Mouse (Mus musculus): ENCODE data around the gene Slc35c1. TPM values are rescaled to one million over a fixed set of nuclear protein-coding genes. Genes with fewer than 3 reads are reported as not detected.
A peak's percentile ranks its signal among the peaks of the same experiment; 100 is the strongest.
"Not testable (repeated sequence)": the region's sequence is repeated elsewhere in the genome, so short reads cannot be mapped to it uniquely, and the experiment has no call there.

The Slc35c1 gene
- polyA plus RNA-seq, 1 experiment: 29.6 TPM

DNA sequence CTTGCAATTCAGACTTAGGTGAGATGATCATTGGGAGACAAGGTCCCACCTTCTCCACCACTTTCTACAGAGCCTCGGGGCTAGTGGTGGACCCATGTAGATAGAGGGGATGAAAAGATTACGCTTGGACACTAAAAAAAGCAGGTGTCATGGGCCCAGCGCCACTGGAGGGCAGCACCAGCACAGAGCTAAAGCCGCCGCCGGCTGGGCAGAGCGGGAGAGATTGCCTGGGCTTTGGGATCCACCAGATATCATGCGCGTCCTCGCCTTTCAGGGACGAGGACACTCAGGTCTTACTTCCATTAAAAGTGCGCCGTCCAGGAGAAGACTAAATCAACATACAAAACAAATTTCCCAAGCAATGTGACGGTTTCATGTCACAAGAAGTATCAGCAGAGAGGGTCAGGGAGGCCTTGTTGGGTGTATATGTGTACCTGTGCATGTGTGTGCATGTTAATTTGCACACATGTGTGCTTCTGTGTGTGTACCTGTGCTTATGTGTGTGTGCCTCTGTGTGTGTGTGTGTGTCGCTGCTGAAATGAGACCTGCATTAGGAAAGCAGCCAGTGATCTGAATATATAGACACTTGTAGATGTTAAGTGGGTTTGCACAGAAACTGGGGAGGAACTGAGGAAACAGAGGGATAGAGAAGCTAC is 25.4 kb upstream of the Slc35c1 start:
- 8% methylated on average over 15 of the region's 15 CpGs for WGBS
- Histone ChIP-seq H3K27ac (ENCODE audit: insufficient read depth, low read depth, low read length) (no peak overlapping the region), H3K27me3 (replicated peaks; ENCODE audit: control insufficient read depth, insufficient read depth, low read length) (no peaks in the 10 kb centered on the region), H3K36me3 (ENCODE audit: control insufficient read depth, insufficient read depth, low read length) (no peaks in the 10 kb centered on the region), H3K4me1 (ENCODE audit: control insufficient read depth, insufficient read depth, low read length) (no peaks in the 10 kb centered on the region; the same call in 1 of the 2 replicates), H3K4me3 (ENCODE audit: insufficient read depth, low read depth, low read length) (no peak overlapping the region)
- DNase-seq: peak; percentile 73
- TF ChIP-seq CTCF (conservative IDR thresholded peaks at IDR 0.05; ENCODE audit: insufficient read depth, insufficient read length, low read depth, low read length): peak; percentile 80
- no peak for TF ChIP-seq POLR2A (IDR thresholded peaks at IDR 0.05; ENCODE audit: low read depth, low read length)

DNA sequence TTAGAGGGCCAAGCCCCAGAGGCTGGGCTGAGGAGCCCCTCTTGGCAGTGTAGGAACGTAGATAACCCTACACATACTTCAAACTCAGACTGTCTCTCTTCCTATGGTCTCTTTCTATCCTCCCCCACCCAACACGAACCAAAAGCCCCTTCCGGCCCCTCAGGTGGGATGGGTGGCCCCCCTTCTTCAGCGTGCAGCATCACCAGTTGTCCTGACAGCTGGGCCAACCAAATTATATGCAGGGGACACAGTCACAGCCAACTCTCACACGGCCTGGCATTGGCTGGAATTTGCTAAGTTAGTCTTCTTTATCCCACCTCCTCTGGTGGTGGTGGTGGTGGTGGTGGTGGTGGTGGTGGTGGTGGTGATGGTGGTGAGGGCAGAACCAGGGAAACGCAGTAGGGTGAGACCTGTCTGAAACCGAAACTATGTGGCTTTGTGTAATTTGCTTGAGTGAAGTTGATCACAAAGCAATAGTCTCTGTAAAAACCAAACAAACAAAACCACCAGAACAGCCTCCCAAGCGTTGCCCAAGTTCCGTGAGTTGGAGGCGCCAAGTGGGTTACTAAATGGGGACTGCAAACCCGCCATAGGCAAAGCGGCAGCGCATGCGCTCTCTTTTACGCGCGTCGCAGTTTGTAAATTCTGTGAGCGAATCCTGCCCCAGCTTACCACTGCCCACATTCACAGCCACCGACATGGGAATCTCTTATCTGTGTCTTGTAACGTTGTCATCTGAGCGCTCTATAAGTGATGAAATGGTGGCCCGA is 24.1 kb upstream of the Slc35c1 start:
- DNase-seq: no peak
- H3K27ac ChIP-seq (ENCODE audit: insufficient read depth, low read depth, low read length): no peak overlapping the region
- peak overlapping the region; percentile 37 for H3K4me3 ChIP-seq (ENCODE audit: insufficient read depth, low read depth, low read length)
- H3K4me1 ChIP-seq (ENCODE audit: control insufficient read depth, insufficient read depth, low read length): no peaks in the 10 kb centered on the region; the same call in 1 of the 2 replicates
- H3K36me3 ChIP-seq (ENCODE audit: control insufficient read depth, insufficient read depth, low read length): no peaks in the 10 kb centered on the region
- H3K27me3 ChIP-seq (replicated peaks; ENCODE audit: control insufficient read depth, insufficient read depth, low read length): no peaks in the 10 kb centered on the region
- TF ChIP-seq CTCF (conservative IDR thresholded peaks at IDR 0.05; ENCODE audit: insufficient read depth, insufficient read length, low read depth, low read length): no peak
- no peak for TF ChIP-seq POLR2A (IDR thresholded peaks at IDR 0.05; ENCODE audit: low read depth, low read length)
- WGBS: 31% methylated on average over 23 of the region's 23 CpGs

DNA sequence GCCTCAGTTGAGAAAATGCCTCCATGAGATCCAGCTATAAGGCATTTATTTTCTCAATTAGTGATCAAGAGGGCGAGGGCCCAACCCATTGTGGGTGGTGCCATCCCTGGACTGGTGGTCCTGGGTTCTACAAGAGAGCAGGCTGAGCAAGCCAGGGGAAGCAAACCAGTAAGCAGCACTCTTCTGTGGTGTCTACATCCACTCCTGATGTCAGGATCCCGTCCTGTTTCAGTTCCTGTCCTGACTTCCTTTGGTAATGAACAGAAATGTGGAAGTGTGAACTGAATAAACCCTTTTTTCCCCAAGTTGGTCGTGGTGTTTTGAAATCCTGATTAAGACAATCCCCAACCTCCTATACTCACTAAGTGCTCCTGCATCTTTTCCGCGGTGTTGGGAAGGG is 23.2 kb upstream of the Slc35c1 start:
- no peaks in the 10 kb centered on the region for H3K36me3 ChIP-seq (ENCODE audit: control insufficient read depth, insufficient read depth, low read length)
- no peak for TF ChIP-seq POLR2A (IDR thresholded peaks at IDR 0.05; ENCODE audit: low read depth, low read length)
- no peak for TF ChIP-seq CTCF (conservative IDR thresholded peaks at IDR 0.05; ENCODE audit: insufficient read depth, insufficient read length, low read depth, low read length)
- no peak for DNase-seq
- H3K27ac ChIP-seq (ENCODE audit: insufficient read depth, low read depth, low read length): no peak overlapping the region
- no peaks in the 10 kb centered on the region for H3K27me3 ChIP-seq (replicated peaks; ENCODE audit: control insufficient read depth, insufficient read depth, low read length)
- no peak overlapping the region for H3K4me3 ChIP-seq (ENCODE audit: insufficient read depth, low read depth, low read length)
- H3K4me1 ChIP-seq (ENCODE audit: control insufficient read depth, insufficient read depth, low read length): no peaks in the 10 kb centered on the region; the same call in 1 of the 2 replicates
- WGBS: 56% methylated on average over 5 of the region's 5 CpGs

DNA sequence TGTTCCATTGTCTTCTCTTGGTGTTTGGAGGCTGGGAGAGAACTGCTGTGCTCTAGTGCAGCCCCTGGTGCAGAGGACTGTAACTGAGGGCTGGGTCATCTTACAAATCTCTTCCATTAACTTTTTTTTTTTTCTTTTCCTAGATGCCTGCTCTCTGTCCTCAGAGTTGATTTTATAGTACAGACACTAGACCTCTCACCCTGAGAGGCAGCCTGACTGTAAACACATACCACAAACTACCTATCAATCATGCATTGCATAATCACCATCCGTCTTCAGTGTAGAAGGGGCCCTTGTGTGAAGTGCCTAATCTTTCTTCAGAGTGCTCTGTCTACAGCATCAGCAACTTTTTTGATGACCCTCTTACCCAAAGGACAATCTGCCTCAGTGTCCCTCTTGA is 22.2 kb upstream of the Slc35c1 start:
- DNase-seq: no peak
- TF ChIP-seq POLR2A (IDR thresholded peaks at IDR 0.05; ENCODE audit: low read depth, low read length) (no peak), CTCF (conservative IDR thresholded peaks at IDR 0.05; ENCODE audit: insufficient read depth, insufficient read length, low read depth, low read length) (no peak)
- Histone ChIP-seq H3K4me3 (ENCODE audit: insufficient read depth, low read depth, low read length) (no peak overlapping the region), H3K4me1 (ENCODE audit: control insufficient read depth, insufficient read depth, low read length) (no peaks in the 10 kb centered on the region; the same call in 1 of the 2 replicates), H3K27ac (ENCODE audit: insufficient read depth, low read depth, low read length) (no peak overlapping the region), H3K36me3 (ENCODE audit: control insufficient read depth, insufficient read depth, low read length) (no peaks in the 10 kb centered on the region), H3K27me3 (replicated peaks; ENCODE audit: control insufficient read depth, insufficient read depth, low read length) (no peaks in the 10 kb centered on the region)
- 58% methylated on average over 1 of the region's 1 CpGs for WGBS

DNA sequence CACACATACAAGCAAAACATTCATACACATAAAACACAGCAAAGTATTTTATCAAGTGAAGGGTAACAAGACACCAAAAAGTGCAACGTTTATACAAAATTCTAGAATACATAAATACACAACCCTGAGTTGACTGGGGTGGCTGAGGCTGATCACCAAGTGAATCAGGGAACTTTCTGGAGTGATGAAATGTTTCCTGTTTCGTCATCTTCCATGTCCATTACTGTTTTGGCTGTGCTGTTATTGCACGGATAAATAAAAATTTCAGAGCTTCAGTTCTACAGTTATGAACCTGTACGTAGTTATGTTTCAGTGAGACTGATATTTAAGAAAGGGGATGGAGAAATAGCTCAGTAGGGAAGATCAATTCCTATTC is 18.0 kb upstream of the Slc35c1 start:
- Histone ChIP-seq H3K36me3 (ENCODE audit: control insufficient read depth, insufficient read depth, low read length) (no peaks in the 10 kb centered on the region), H3K4me1 (ENCODE audit: control insufficient read depth, insufficient read depth, low read length) (no peaks in the 10 kb centered on the region), H3K27me3 (replicated peaks; ENCODE audit: control insufficient read depth, insufficient read depth, low read length) (no peaks in the 10 kb centered on the region), H3K27ac (ENCODE audit: insufficient read depth, low read depth, low read length) (no peak overlapping the region), H3K4me3 (ENCODE audit: insufficient read depth, low read depth, low read length) (no peak overlapping the region)
- 72% methylated on average over 4 of the region's 4 CpGs for WGBS
- TF ChIP-seq POLR2A (IDR thresholded peaks at IDR 0.05; ENCODE audit: low read depth, low read length) (no peak), CTCF (conservative IDR thresholded peaks at IDR 0.05; ENCODE audit: insufficient read depth, insufficient read length, low read depth, low read length) (no peak)
- DNase-seq: no peak

DNA sequence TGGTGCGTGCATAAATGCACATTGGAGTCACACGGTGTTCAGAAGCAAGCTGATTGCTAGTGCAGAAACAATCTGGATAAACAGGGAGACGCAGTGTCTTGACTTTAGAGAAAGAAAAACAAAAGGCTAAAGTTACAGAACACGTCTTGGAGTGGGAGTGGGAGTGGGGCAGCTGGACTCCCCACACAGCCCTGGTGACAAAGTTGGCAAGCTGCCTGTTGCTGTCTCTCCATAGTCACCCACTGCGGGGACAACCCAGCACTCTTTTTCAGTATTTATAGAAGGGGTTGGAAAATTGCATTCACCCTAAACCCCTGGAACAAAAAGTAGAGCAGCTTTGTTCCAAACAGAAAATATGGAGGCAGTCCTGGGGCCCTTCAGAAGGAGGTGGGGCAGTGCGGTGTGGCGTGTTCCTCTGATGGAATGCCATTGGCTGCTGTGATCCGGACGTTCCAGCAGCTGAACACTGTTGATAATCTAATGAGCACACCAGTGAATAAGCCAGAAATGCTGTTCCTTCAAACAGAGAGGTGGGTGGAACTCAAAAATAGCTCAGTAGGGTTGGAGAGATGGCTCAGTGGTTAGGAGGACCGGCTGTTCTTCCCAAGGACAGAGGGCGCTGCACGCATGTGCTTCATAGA is 17.5 kb upstream of the Slc35c1 start:
- H3K4me1 ChIP-seq (ENCODE audit: control insufficient read depth, insufficient read depth, low read length): no peaks in the 10 kb centered on the region
- H3K4me3 ChIP-seq (ENCODE audit: insufficient read depth, low read depth, low read length): no peak overlapping the region
- no peak for TF ChIP-seq CTCF (conservative IDR thresholded peaks at IDR 0.05; ENCODE audit: insufficient read depth, insufficient read length, low read depth, low read length)
- TF ChIP-seq POLR2A (IDR thresholded peaks at IDR 0.05; ENCODE audit: low read depth, low read length): no peak
- H3K27me3 ChIP-seq (replicated peaks; ENCODE audit: control insufficient read depth, insufficient read depth, low read length): no peaks in the 10 kb centered on the region
- no peak for DNase-seq
- no peaks in the 10 kb centered on the region for H3K36me3 ChIP-seq (ENCODE audit: control insufficient read depth, insufficient read depth, low read length)
- no peak overlapping the region for H3K27ac ChIP-seq (ENCODE audit: insufficient read depth, low read depth, low read length)
- 47% methylated on average over 12 of the region's 12 CpGs for WGBS

DNA sequence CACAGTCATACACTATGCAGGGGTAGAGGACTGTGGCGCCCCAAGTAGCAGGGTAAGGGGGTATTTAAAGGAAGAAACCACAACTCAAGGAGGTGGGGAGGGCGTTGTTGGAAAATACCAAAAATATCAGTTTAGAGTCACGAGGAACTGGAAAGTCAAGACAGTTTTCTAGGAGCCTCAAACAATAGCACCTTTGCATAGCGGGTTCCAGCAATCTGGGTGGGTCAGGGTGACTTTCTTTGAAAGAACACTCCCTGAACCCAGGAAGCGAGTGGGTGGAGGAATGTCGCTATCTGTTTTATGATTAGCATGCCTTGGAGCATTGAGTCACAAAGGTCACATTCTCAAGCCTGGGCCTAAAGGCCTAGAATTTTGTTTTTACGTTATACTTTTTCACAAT is 16.2 kb upstream of the Slc35c1 start:
- DNase-seq; H3K27me3 ChIP-seq (replicated peaks; ENCODE audit: control insufficient read depth, insufficient read depth, low read length); H3K27ac ChIP-seq (ENCODE audit: insufficient read depth, low read depth, low read length); H3K4me3 ChIP-seq (ENCODE audit: insufficient read depth, low read depth, low read length); H3K4me1 ChIP-seq (ENCODE audit: control insufficient read depth, insufficient read depth, low read length); H3K36me3 ChIP-seq (ENCODE audit: control insufficient read depth, insufficient read depth, low read length): not testable (repeated sequence)
- 87% methylated on average over 7 of the region's 7 CpGs for WGBS

All from kidney, adult 2 months (tissue).